Mouse (Mus musculus): ENCODE results near the gene Lrrc29. TPM values are rescaled to one million over a fixed set of nuclear protein-coding genes. Genes with fewer than 3 reads are reported as not detected.

Gene Lrrc29
- total RNA-seq, 2 experiments from 2014 or later, result 4.9 to 6.7 TPM

GRCm38 (mm10) chr8:105312891-105313481 is 13.1 kb downstream of the Lrrc29 start:
- no peak for DNase-seq (ENCODE audit: low spot score in 2 of 2)

- no peak for DNase-seq (ENCODE audit: low spot score in 2 of 2)
Observed at GRCm38 (mm10) chr8:105311718-105312117, 14.4 kb downstream of the Lrrc29 start.

GRCm38 (mm10) chr8:105310118-105310517 is 16.0 kb downstream of the Lrrc29 start:
- DNase-seq (ENCODE audit: low spot score in 2 of 2), result no peak

- no peak for DNase-seq (ENCODE audit: low spot score in 2 of 2)
Observed at GRCm38 (mm10) chr8:105309142-105309847, 16.8 kb downstream of the Lrrc29 start.

GRCm38 (mm10) chr8:105308428-105308827 is 17.6 kb downstream of the Lrrc29 start:
- DNase-seq (ENCODE audit: low spot score in 2 of 2), result no peak

- DNase-seq (ENCODE audit: low spot score in 2 of 2), result no peak
Observed at GRCm38 (mm10) chr8:105307670-105308069, 18.4 kb downstream of the Lrrc29 start.

GRCm38 (mm10) chr8:105306146-105306691 is 19.9 kb downstream of the Lrrc29 start:
- DNase-seq (ENCODE audit: low spot score in 2 of 2), result no peak

- peak; percentile 39 to 60 for DNase-seq (ENCODE audit: low spot score in 2 of 2)
Observed at GRCm38 (mm10) chr8:105305211-105306145, 20.6 kb downstream of the Lrrc29 start, which contains the start of gene Elmo3. Elmo3 (plus strand) TSS chr8:105305601.

- DNase-seq (ENCODE audit: low spot score in 2 of 2), result no peak
Observed at GRCm38 (mm10) chr8:105304325-105305210, 21.5 kb downstream of the Lrrc29 start.

GRCm38 (mm10) chr8:105303874-105304273 is 22.2 kb downstream of the Lrrc29 start:
- DNase-seq (ENCODE audit: low spot score in 2 of 2), result no peak

- DNase-seq (ENCODE audit: low spot score in 2 of 2), result no peak
Observed at GRCm38 (mm10) chr8:105303396-105303795, 22.7 kb downstream of the Lrrc29 start.

- DNase-seq (ENCODE audit: low spot score in 2 of 2), result no peak
Observed at GRCm38 (mm10) chr8:105299962-105300361, 26.1 kb downstream of the Lrrc29 start.

GRCm38 (mm10) chr8:105298351-105299252 is 27.5 kb downstream of the Lrrc29 start:
- DNase-seq (ENCODE audit: low spot score in 2 of 2), result no peak

GRCm38 (mm10) chr8:105297511-105298192 is 28.4 kb downstream of the Lrrc29 start, which contains the start of gene E2f4:
E2f4 (plus strand) TSS chr8:105297663.
- peak; percentile 87 to 94 for DNase-seq (ENCODE audit: low spot score in 2 of 2)

GRCm38 (mm10) chr8:105295895-105296573 is 30.0 kb downstream of the Lrrc29 start, which contains the start of gene Exoc3l:
Exoc3l (minus strand) TSS chr8:105296101.
- no peak for DNase-seq (ENCODE audit: low spot score in 2 of 2)

- DNase-seq (ENCODE audit: low spot score in 2 of 2), result no peak
Observed at GRCm38 (mm10) chr8:105295256-105295655, 30.8 kb downstream of the Lrrc29 start.

- no peak for DNase-seq (ENCODE audit: low spot score in 2 of 2)
Observed at GRCm38 (mm10) chr8:105294776-105295175, 31.3 kb downstream of the Lrrc29 start.

- no peak for DNase-seq (ENCODE audit: low spot score in 2 of 2)
Observed at GRCm38 (mm10) chr8:105293405-105293804, 32.7 kb downstream of the Lrrc29 start.
